Mouse (Mus musculus): ENCODE data around the gene 4930524J08Rik.

- TF ChIP-seq GATA2 (IDR thresholded peaks at IDR 0.05; ENCODE audit: borderline replicate concordance, low read depth, low read length) (no peak), CTCF (IDR thresholded peaks at IDR 0.05; ENCODE audit: low read depth, low read length) (no peak), GATA1 (IDR thresholded peaks at IDR 0.05; ENCODE audit: borderline replicate concordance, low read length) (no peak)
Measured at GRCm38 (mm10) chr5:99975061-99975460, 3.8 kb upstream of the 4930524J08Rik start.

Measured in G1E (cell line).